Mouse (Mus musculus) embryo, embryonic 11 days (tissue): ENCODE results near the gene Slc32a1.

ENCODE experiments used
- DNase-seq: peaks from one replicate; pipeline ENCODE4 v3.0.0-alpha.2; 2015

Gene Slc32a1

DNA sequence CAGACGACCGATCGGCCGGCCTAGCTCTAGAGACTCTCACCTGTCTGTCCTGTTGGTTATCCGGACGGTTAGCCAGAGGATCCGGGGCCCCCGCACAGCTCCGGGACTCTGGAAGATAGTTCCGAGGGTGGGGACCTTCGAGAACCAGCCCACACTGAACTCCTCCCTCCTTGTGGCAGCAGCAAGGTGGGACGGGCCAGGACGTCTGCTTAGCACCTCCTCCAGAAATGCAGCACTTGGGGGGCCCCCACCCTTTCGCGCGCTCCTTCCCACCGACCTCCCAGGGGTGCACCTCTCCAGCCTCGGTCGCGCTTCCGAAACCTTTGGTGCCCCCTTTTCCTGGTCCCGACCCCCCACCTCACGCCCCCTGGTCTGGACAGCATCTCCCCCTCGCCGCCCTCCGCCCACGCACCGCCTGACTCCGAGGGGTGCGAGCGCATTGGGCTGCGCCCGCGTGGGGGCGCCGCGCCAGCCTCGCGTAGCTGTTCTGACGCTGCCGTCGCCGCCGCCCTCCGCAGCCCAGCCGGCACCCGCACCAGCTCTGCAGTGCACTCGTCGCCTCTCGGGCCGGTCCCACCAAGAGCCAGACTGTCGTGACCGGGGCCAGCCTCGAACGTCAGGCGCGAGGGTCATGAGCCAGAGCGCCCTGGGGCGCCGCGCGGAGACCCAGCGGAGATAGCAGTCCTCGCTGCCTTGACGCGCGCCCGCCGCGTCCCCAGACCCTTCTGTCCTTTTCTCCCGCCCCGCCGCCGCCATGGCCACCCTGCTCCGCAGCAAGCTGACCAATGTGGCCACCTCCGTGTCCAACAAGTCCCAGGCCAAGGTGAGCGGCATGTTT lies at the start of gene Slc32a1:
Slc32a1 (plus strand) TSS at position 280 of the 838 bp plus-strand sequence.
- DNase-seq = peak; percentile 39

DNA sequence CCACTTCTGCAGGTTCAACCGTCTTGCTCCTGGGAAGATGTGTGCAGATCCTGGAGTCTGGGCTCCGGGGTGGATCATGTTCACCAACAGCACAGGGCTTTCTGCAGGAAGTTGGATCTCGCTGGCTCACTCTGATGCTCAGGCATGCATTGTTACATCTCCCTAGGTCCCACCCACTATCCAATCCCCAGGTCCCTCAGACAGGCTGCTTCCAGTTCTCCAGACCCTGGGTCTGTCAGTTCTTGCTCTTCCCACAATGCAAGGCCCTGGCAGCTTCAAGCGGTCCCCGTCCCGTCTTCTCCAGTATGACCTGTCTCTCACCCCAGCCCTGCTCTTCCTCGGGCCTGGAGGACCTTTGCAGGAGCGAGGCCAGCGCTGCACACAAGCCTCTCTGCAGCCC lies 49.8 kb upstream of the Slc32a1 start:
- DNase-seq = no peak

DNA sequence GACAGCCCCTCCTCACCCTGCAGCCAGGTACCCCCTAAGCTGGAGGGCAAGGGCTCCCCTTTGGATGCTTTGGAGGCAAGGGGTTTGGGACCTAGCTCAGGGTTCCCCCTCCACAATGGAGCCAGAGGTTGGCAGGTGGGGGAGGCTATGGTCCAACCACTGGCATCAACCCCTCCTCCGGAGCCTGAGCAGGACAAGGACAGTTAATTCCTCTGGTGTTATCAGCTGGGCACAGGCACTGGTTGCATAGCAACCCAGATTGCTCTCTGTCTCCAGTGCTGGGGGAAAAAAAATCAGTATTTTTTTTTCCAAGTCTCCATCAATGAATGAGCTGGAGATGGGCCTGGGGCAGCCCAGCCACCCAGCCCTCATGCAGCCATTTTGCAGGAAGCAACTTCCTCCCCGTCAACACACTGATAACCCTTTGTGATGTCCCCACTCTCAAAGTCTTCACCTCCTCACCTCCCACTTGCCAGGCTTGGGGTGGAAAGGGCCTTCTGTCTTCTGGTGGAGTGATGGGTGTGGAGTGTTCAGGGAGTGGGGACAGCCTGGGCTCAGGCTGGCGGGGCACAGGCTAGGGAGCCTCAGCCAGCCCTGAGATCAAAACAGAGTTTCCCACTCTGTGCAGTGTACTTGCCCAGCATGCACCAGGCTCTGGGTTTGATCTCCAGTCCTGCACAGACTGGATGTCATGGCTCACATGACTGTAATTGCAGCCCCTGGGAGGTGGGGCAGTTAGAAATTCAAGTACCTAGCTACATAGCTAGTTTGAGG lies 49.0 kb upstream of the Slc32a1 start:
- no peak for DNase-seq

DNA sequence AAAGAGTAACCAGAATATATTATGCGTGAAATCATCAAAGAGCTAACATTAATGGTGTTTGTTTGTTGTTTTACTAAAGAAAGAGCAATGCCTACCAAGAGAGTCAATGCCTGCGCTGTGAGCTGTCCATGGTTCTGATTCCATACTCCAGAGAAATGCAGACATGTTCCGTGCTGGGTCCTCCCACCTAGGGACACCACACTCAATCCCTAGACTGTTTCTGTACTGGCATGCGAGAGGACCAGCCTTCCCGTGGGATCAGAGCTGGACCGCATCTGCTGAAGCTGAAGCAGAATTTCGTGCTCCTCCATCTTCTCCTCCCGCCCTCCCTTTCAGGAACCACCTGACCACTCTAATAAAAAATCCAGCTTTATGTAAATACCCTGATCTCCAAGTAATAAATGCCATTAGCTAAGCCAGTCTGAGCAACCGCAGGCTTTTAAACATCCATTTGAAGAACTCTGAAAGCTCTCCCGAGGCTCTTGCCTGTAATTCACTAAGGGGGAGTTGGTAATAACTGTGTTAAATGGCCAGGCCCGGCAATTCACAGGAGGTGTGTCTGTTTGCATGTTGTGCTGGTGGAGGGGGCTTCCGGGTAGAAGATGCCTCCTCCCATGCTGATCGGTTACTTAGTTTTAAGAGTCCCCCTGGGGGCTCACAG lies 40.0 kb upstream of the Slc32a1 start:
- DNase-seq = peak; percentile 83

DNA sequence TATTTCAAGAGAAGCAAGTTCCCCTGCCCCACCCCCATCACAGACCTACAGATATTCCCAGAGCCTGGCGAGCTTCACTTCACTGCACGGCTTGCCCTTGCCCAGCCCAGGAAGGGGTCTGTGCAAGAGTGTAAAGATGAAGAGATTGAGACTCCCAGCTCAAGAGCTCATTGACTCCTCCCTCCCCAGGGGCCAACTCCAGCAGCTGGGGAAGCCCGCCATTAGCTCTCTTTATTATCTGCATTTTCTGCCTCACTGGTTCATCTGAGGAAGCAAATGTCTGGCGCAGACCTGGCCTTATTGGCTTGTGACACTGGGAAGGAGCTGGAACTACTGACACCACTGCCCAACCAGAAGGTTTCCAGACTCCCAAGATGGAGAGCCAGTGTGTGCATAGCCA lies 30.6 kb upstream of the Slc32a1 start:
- DNase-seq = no peak

DNA sequence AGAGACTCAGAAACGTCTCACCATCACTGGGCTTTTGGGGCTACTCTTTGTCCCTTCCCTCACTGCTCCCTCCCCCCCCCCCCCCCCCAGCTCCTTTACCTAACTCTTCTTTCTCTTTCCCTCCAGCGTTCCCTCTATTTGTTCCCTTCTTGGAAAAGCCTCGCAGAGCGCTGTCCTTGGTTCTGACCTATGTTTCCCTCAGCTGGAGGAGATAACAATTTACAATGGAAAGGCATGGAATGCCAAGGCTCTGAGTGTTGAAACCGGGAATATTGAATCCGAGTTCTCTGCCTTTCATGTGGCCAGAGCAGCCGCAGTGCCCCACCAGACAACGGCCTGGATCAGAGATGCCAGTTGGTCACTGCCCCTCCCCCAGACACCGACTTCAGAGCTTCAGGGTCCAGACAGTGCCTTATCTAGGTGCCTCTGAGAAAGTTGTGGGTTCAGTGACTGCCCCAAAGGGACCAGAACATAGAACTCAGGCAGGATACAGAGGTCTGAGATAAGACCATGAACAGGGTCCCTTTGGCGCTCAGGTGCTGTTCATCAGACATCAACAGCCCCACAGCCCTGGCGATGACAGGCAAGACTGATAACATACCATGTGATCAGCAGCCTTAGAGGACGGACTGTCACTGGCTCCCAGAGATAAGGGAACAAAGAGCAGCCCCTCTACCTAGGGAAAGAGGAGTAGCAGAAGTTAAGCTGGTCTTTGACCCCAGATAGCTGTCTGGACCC lies 25.8 kb upstream of the Slc32a1 start:
- peak; percentile 80 for DNase-seq

DNA sequence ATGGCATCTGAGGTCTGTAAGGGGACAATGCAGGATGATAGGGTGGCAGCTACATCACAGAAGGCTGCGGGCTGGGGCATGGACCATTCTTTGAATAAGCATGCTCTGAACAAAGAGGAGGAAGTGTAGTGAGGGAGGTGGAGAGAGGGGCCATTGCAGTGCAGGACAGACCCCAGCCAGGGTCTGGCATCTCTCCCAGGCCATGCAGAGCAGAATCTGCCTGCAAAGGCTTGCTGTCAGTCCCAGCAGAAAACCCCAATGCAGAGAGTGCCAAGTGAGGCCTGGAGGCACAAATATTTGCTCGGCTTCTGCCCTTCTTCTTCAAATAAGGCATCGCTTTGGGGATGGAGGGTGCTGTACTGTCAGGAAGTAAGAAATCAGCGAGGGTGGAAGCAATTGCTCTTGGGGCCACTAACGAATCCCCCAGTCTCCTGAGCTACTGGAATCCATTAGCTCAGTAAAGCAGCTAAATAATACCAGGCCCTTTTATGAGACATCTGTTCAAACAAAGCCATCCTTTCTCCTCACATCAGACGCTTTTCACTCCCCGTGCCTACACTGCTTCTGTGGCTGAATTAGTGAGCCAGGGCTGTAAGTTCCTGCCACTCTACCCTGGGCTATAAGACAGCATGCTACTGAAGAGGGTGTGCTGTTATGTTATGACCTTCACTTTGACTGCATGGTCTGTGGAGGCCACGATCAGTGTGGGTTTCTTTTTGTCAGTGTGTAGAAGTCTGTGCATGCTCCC lies 21.9 kb upstream of the Slc32a1 start:
- no peak for DNase-seq

DNA sequence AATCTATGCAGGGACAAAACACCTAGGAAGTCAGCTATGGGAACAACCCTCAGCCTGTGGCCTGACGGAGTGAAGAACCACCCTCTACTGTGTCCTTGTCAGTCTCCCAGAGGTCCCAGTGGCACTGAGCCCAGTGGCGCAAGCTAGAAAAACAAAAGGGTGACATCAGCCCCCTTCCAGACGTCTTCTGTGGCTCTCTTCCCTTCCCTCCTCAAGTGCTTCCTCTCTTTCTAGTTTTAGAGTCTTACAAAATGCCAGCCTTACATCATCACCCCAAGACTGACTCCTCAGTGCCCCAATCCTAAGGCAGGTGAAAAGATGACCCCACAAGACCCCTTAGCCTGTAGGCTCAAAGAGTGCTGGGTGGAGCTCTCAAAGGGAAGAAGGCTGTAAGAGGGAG lies 20.1 kb upstream of the Slc32a1 start:
- DNase-seq = no peak

DNA sequence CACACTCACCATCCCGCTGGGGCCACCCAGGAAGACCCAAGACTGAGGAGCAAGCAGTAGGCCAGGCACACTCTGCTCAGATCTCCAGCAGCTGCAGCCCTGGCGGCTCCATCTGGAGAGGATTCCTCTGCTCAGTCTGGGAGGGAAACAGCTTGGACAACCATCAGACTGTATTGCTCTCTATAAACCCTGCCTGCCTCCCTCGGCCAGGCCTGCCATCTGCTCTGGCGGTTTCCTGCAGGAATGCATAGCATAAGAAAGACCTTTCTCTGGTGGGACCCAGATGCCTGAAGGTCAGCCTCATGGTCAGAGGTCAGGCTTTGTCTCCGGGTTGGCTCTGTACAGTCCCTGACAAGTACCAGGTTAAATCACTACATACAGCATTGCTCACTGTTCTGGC lies 19.3 kb upstream of the Slc32a1 start:
- DNase-seq = peak; percentile 49

DNA sequence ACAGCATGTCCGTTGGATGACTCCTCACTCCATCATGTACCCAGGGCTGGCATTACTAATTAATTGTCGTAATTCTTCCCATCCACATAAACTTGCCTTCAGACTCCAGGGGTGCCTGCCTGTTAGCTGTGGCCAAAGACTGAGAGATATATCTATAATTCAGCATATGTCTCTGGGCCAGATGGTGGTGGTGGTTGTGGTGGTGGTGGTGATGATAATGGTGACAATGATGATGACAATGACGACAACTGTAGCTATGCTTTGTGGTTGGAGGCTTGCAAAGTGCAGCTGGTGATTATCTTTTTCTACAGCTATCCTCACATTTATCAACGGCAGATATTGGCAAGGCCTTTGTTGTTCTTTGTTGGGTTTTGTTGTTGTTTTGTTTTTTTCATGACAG lies 17.2 kb upstream of the Slc32a1 start:
- no peak for DNase-seq

DNA sequence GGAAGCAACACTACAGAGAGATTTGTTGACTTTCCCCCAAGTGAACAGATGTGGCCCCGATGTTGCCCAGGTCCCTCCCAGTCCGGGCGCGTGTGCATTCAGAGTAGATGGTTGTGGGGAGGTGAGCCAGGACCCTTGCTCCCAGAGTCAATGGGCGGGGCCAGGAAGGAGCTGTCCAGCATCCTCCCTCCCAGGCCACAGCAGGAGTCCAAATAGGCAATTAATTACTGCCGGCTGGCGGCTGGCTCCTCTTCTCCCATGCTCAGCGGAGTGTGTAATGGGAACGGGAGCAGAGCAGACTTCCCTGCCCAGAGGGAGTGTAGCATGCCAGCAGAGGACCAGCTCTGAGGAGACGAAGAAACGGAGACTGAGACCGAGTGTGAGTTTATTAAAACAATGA lies 15.5 kb upstream of the Slc32a1 start:
- DNase-seq = peak; percentile 88

DNA sequence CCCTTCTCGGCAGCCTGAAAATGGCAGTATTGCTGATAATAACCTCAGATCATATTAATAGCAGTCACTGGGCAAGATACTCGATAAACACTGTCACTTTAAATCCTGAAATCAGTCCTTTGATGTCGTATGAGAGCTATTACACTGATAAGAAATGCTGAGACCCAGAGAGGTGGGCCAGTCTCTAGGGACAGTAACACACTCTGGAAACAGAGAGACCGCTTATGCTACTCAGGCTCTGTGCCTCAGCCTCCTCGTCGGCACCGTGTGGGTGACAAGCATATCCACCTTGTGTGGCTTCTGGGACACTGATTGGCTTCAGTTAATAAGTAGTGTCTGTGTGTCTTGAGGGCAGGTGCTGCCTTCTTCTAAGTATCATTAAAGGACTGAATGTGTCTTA lies 15.0 kb upstream of the Slc32a1 start:
- DNase-seq = no peak

DNA sequence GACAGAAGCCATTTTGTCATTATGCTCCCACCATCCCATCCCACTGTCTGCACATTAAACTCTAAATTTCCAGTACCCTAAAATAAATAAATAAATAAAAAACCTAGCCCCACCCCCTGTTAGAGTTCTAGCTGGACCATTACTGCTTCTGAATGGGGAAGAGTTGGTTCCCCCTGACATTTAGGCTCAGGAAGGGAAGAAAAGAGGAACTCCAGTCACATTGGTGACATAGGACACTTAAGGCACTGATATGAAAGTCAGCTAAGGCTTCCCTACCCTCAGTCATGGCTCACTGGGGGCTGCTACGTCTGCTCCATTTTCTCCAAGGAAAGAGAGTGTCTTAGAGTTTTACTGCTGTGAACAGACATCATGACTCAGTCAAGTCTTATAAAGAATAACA lies 13.8 kb upstream of the Slc32a1 start:
- DNase-seq = no peak

DNA sequence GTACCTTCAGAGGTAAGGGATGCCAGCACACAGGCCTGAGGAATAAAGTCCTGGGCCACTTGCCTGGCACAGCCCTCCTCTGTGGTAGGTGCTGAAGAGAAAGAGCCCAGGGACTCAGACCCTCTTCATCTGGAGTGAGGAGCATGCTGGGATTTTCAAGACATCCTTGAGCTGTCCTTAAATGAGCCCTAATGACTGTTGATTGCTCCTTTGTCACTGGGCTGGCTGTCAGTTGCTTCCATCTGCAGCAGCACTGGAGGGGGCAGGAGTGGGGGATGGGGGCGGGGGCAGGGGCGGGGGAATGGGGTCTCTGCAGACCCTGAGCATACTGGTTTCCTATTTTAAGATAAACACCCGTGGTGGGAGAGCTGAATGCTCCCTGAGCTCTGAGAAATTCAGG lies 10.1 kb upstream of the Slc32a1 start:
- DNase-seq = no peak

DNA sequence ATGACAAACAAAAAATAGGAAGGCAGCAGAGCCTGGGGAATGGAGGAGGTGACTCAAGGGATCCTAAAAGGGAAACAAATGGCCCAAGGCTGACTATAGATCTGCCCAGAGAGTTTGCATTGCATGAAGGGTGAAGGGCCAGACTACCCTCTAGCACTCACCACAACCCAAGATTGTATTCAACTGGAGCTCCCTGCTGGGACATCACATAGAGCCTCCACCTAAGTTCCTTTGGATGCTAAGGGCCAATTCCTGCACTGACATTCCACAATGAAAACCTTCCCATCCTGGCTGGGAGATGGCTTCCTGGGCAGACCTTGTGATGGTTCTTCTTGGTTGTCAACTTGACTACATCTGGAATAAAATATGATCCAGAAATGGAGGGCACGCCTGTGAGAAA lies 9.2 kb upstream of the Slc32a1 start:
- DNase-seq = no peak

DNA sequence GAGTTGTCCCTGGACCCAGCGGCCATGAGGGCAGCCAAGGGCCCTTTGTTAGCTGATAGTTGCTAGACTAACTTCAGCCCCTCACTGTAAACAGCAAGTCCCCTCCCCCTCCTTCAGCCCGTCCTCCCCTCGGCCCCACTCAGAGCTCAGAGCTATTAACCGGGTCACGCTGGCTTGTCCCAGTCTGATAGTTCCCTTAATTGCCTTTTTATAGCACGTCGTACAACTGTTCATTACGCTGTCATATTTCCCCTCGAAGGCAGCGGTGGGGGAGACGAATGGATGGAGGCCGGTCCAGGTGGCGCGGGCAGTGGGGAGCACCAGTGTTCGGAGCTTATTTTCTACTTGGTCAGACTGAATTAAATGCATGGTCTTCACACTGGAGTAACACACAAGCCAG lies 7.9 kb upstream of the Slc32a1 start:
- DNase-seq = peak; percentile 41

DNA sequence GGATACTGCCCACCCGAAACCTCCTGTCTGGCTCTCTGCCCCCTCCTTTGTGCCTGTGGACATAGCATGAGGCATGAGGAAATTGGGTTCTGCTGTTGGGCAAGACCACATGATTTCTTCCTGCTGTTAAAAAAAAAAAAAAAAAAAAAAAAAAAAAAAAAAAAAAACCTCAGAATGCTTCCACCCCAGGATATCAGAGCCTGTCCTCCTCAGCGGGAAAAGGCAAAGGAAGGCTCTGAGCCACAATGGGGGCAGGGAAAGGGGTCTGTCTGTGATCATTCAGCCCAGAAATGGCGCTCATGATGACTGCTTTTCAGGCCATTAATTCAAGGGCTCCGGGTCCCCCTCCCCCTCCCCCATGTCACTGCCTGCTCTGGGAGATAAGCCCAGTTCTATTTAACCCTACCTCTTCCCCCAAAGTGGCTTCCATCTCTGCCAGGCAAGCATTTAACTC lies 4.0 kb upstream of the Slc32a1 start:
- peak; percentile 41 for DNase-seq

DNA sequence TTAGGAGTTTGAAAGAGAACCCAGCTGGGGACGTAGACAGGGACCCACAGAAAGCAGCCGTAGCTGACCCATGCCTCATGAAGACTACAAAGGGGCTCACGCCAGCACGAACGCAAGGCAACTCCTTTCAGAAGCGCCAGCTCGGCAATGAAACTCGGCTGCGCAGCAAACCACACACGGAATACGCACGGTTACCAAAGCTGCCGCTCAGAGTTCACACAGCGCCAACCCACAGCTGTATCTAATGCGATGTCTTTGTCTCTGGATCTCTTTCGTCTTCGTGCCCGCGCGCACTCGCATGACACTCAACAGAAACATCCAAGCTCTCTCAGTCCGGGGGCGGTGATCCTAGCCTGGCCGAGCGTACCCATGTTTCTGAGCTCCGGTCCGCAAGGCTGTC lies 886 bp upstream of the Slc32a1 start:
- peak; percentile 50 for DNase-seq

DNA sequence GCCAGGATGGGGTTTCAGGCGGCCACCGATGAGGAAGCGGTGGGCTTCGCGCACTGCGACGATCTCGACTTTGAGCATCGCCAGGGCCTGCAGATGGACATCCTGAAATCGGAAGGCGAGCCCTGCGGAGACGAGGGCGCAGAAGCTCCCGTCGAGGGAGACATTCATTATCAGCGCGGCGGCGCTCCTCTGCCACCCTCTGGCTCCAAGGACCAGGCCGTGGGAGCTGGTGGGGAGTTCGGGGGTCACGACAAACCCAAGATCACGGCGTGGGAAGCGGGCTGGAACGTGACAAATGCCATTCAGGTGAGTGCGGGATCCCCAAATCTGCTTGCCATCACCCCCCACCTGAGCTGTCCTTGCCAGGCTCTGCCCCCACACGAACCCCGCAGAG lies 756 bp downstream of the Slc32a1 start:
- DNase-seq = peak; percentile 14

DNA sequence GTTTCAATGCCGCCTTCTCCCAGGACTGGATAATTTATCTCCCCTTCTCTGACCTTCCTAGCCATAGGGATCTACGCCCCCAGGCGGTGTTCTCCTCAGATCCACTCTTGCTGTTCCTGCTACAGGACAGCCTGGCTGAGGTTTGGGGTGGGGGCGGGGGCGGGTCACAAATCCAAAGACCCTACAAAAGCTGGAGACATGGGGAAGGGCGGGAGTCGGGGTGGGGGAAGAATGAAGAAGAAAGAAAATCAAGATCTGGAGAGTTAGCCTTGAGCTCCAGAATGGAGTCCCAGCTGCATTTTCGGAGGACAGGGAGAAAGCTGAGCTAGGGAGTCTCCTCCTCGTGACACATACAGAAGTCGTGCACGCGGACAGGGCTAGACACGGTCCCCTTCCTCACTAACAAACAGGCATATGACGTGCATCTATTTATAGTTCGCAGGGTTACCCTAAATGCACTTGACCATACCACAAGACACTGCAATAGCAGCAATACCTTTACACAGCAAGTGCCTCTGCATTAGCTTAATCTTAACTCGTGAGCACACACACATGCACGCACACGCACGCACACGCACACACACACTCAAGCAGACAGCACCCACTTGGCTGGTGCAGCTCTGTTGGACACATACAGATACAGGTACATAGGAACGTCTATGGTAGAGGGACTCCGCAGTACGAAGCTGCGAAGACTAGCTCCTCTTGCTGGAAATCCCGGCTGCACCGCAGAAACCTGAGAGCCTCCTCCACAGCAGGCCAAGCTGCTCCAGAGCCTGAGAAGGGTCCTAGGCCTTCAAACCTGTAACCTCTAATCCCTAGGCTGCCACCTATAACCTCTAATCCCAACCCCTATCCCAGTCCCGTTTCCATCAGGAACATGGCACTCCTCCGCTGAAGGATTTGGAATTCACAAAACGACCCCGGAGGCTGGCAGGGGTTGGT lies 1.4 kb downstream of the Slc32a1 start:
- peak; percentile 45 for DNase-seq

DNA sequence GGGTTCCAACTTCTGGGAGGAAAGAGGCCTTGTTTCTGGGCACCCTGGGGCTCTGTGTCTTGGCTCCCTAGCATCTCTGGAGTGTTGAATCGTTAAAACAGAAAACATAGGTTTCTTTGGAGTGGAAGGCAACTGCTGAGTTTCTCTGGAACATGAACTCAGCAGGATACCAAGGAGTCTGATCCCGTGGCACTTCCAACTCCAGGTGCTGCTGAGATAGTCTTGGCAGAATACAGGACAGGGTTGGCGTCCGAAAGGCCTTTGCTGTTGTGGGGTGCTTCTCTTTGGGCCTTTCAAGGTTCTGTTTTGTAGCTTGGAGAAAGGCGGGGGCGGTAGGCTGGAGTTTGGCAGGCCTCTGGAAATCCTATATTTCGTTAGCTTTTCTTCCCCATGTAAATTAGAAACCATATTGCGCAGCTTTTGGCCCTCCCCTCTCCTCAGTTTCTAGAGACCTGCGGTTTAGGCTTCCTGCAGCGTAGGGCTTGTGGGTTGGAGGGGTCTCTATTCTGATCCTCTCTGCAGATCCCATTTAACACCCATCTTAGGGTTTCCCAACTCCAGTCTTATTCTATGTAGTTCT lies 2.2 kb downstream of the Slc32a1 start:
- peak; percentile 22 for DNase-seq
